Mouse (Mus musculus) retina, embryonic 14.5 days (tissue): Measurements from ENCODE around the gene Cd3d.
A peak's percentile ranks its signal among the peaks of the same experiment; 100 is the strongest.
"Not testable (repeated sequence)": the region's sequence is repeated elsewhere in the genome, so short reads cannot be mapped to it uniquely, and the experiment has no call there.

Source experiments
- DNase-seq: peaks from one replicate; pipeline ENCODE4 v3.0.0-alpha.2; 2015; ENCODE audit warnings: low spot score

The Cd3d gene

GRCm38 (mm10) chr9:44981676-44982075 lies at the start of gene Cd3d:
Gene Cd3d (plus strand): TSS chr9:44981786.
- DNase-seq: no peak

GRCm38 (mm10) chr9:44941756-44942155 lies 39.8 kb upstream of the Cd3d start:
- no peak for DNase-seq

- no peak for DNase-seq
Measured at GRCm38 (mm10) chr9:44942421-44942820, 39.2 kb upstream of the Cd3d start.

GRCm38 (mm10) chr9:44946185-44946695 lies 35.3 kb upstream of the Cd3d start:
- DNase-seq: no peak

- DNase-seq: no peak
Measured at GRCm38 (mm10) chr9:44947836-44948235, 33.8 kb upstream of the Cd3d start.

- no peak for DNase-seq
Measured at GRCm38 (mm10) chr9:44954432-44954831, 27.2 kb upstream of the Cd3d start.

- peak; percentile 100 for DNase-seq
Measured at GRCm38 (mm10) chr9:44965126-44965832, 16.3 kb upstream of the Cd3d start, which contains the start of gene Ube4a. Gene Ube4a (minus strand): TSS chr9:44965600.

- no peak for DNase-seq
Measured at GRCm38 (mm10) chr9:44965833-44966466, 15.6 kb upstream of the Cd3d start.

GRCm38 (mm10) chr9:44966815-44967242 lies 14.8 kb upstream of the Cd3d start:
- peak; percentile 81 for DNase-seq

- not testable (repeated sequence) for DNase-seq
Measured at GRCm38 (mm10) chr9:44967763-44968162, 13.8 kb upstream of the Cd3d start.

GRCm38 (mm10) chr9:44969450-44969849 lies 12.1 kb upstream of the Cd3d start:
- DNase-seq: peak; percentile 23

GRCm38 (mm10) chr9:44977813-44978212 lies 3.8 kb upstream of the Cd3d start:
- DNase-seq: no peak

- no peak for DNase-seq
Measured at GRCm38 (mm10) chr9:44979806-44980205, 1.8 kb upstream of the Cd3d start.

- no peak for DNase-seq
Measured at GRCm38 (mm10) chr9:44980242-44980641, 1.3 kb upstream of the Cd3d start, which contains the start of gene Cd3g. Gene Cd3g (minus strand): TSS chr9:44980431.

GRCm38 (mm10) chr9:44981104-44981503 lies 482 bp upstream of the Cd3d start:
- DNase-seq: no peak

- no peak for DNase-seq
Measured at GRCm38 (mm10) chr9:44982081-44982480, 495 bp downstream of the Cd3d start.

- DNase-seq: no peak
Measured at GRCm38 (mm10) chr9:44982531-44982930, 945 bp downstream of the Cd3d start.

- no peak for DNase-seq
Measured at GRCm38 (mm10) chr9:44983001-44983400, 1.4 kb downstream of the Cd3d start.

GRCm38 (mm10) chr9:44985721-44986161 lies 4.2 kb downstream of the Cd3d start:
- no peak for DNase-seq

GRCm38 (mm10) chr9:44986242-44986781 lies 4.7 kb downstream of the Cd3d start:
- DNase-seq: no peak

GRCm38 (mm10) chr9:44986976-44987375 lies 5.4 kb downstream of the Cd3d start:
- no peak for DNase-seq

GRCm38 (mm10) chr9:44991821-44992220 lies 10.2 kb downstream of the Cd3d start:
- no peak for DNase-seq

GRCm38 (mm10) chr9:44992271-44992670 lies 10.7 kb downstream of the Cd3d start:
- DNase-seq: no peak
